Mouse (Mus musculus) ovary, postnatal 14 days (tissue): Measurements from ENCODE around the gene Gm5592.
"Not testable (repeated sequence)": the region's sequence is repeated elsewhere in the genome, so short reads cannot be mapped to it uniquely, and the experiment has no call there.

ENCODE experiments used
- DNase-seq: peaks from one replicate; pipeline ENCODE4 v3.0.0; 2022; ENCODE audit warnings: low spot score

Gm5592 gene

DNA sequence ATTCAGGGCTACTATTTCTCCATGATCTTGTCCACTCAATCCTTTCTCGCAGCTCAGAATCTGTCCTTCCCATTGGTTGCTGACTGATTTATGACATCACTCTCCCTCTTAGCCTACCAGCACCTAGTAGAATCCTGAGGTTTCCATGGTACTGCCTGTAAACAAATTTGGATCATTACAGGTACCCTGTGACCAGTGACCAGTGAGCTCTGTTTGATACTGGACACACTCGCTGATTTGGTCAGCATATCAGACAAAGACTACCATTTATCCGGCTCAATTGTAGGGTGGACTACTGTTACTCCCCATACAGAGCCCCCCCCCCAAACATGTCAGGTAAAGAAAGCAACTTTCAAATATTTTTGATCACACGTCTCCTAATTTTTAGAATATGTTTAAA is at the start of gene Gm5592:
Gene Gm5592 (plus strand): TSS at position 301 of the 400 bp plus-strand sequence.
- DNase-seq: not testable (repeated sequence)

DNA sequence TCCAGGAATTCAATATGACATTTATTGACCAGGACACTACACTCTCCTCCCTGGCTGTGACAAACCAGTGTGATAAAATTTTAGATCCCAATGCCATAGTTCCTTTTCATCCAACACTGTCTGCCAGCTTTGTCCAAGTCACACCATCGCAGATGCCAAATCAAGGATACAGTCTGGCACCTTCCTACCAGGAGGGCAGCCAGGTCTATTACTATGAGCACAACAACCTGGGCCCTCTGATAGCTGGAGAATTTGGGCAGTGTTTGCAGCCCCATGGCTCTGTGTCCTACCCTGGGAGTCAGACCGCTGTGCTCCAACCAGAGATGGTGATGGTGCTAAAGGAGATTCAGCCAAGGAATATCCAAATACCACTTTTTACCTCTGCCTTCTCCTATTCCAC is 2.2 kb downstream of the Gm5592 start:
- not testable (repeated sequence) for DNase-seq

DNA sequence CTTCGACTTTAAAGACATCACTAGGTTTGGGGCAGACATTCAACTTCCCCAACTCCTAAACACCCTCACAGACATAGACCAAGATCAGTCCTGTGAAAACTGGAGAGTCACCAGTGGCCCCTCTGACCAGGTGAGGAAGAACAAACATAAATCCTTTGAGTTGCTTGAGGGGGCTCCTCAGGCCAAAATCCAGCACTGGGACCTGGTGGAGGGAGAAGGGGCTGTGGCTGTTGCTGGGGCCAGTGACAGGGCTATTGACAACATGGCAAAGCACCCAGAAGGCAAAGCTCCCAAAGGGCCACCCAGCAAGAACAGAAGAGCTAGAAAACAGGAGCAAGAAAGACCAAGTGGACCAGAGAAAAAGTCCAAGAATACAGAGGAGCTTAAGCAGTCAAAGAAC is 4.2 kb downstream of the Gm5592 start:
- DNase-seq: not testable (repeated sequence)

DNA sequence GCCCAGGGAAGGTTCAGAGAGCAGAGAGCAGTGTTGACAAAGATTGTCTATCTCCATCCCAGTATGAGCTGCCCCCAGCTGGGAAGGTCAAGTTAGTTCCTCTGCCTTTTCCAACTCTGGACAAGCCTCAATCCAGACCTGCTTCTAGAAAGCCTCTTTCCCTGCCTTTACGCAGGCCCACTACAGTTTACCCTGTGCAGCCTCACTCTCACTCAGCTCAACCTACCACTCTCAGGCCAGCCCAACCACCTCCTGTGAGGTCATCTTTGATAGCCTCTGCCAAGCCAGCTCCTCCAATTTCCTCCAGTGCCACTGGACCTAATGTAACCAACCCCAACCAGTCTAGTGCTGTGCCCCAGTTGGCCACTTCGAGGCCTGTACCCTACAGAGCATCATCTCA is 4.9 kb downstream of the Gm5592 start:
- not testable (repeated sequence) for DNase-seq

DNA sequence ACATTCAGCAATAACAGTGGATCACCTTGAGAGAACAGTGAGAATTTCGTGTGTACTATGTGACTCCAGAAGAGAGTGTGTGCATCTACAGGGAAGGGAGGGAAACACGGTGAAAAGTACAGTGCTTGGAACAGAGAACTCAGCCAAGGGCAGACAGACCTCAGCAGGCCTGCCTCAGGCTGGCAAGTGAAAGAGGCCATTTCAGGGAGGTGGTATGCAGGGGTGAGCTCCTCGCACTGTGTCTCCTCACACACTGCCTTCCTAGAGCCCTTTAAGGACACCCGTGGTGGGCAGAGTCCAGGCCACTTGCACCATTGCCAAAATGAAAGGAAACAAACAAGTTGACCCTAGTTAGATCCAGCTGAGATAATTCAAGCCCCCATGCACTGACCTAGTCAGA is 40.0 kb downstream of the Gm5592 start:
- no peak for DNase-seq
